Mouse (Mus musculus) sigmoid colon, adult 10 weeks (tissue): Measurements from ENCODE around the gene Th. TPM values are rescaled to one million over a fixed set of nuclear protein-coding genes. Genes with fewer than 3 reads are reported as not detected.

Experiments
- polyA plus RNA-seq: library from polyadenylated mRNA; stranded (reverse); fragments of 350-450 nt; fragmentation: Illumina TruSeq; extraction: RNeasy Lipid Tissue Mini Kit (QIAGEN cat#74804); gene quantifications from one replicate; pipeline ENCODE4 v1.2.3, GENCODE M21; 2014; ENCODE audit warnings: low read depth, low replicate concordance

Th gene
- polyA plus RNA-seq = not detected

GRCm38 (mm10) chr7:142931028-142931427 is at the start of gene Th:
Th (minus strand) TSS chr7:142931128.

GRCm38 (mm10) chr7:142968809-142969511 is 38.0 kb upstream of the Th start, which contains the start of gene Ascl2:
Ascl2 (minus strand) TSS chr7:142969264.

Other genes with a start within 250 kb of the Th start
- gene Ins2, start 187.7 kb downstream of the Th start, polyA plus RNA-seq = not detected
- 2.5 TPM for gene Ascl2, start 38.1 kb upstream of the Th start, polyA plus RNA-seq
- gene Tspan32, start 73.9 kb upstream of the Th start, polyA plus RNA-seq = 2.3 TPM
- 67.3 TPM for gene Cd81, start 121.6 kb upstream of the Th start, polyA plus RNA-seq
- 0.57 TPM for gene Tssc4, start 138.1 kb upstream of the Th start, polyA plus RNA-seq
- 2.4 TPM for gene Trpm5, start 163.5 kb upstream of the Th start, polyA plus RNA-seq
- 13.6 TPM for gene Kcnq1, start 175.2 kb upstream of the Th start, polyA plus RNA-seq